ENCODE assay signal across 9 mouse cellular contexts in the genomic region with DNA sequence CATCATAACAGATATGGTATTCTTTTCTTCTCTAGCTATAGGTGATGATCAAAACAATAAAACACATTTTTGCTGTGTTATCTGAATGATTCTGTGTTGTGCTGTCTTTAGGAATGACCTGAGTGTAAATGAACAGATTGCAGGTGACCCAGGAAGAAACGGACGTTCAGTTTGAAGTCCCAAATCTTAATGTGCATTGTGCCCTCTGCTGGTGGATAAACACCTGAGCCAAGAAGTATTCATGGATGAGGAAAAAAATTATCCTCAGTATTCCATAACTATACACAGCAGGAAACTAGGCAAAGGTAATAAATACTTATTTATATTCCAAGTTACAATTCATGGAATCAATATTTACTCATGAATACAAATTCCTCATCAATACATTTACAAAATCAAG.
DNase-seq lines count a peak whose midpoint lies in the region; ATAC-seq and TF ChIP-seq lines count a peak whose summit lies in the region.
"Had no signal": no experiment of that assay in that cellular context is flagged by ENCODE, and none has a peak within 500 bp of the region (broad histone marks: within the 10 kb centered on the region; RNA-seq: fewer than 3 reads in every experiment).

No protein-coding gene starts in this region.

- no peaks in the 10 kb centered on the region for H3K9me3 ChIP-seq in liver, embryonic 11.5 days (ENCODE audit: control insufficient read depth, low read length)
- H3K9me3 ChIP-seq: G1E had no signal

- peak; percentile 25; the same call in 1 of the 2 replicates for TF ChIP-seq CTCF in liver, adult 2 months (IDR thresholded peaks at IDR 0.05; ENCODE audit: low read depth, low read length)
- TF ChIP-seq CTCF in Patski (IDR thresholded peaks at IDR 0.05): peak; percentile 76

- H3K79me2 ChIP-seq in liver, adult 2 months (ENCODE audit: control insufficient read depth, insufficient read depth, low read length): no peaks in the 10 kb centered on the region

- no peak for ATAC-seq in liver, embryonic 11.5 days (replicated peaks; ENCODE audit: low FRiP score)
- ATAC-seq in Patski: no peak

- H3K36me3 ChIP-seq in liver, adult 2 months (ENCODE audit: control insufficient read depth, insufficient read depth, low read length): no peaks in the 10 kb centered on the region
- H3K36me3 ChIP-seq in liver, embryonic 11.5 days (ENCODE audit: control insufficient read depth, insufficient read depth, low read length): no peaks in the 10 kb centered on the region
- H3K36me3 ChIP-seq: G1E had no signal

- in situ Hi-C loops in Patski (cut with MboI; ENCODE audit: low pct_unique_long_range_greater_than_20kb): loop anchor here (5.0 to 25.0 kb wide), 3 partner anchors 167 to 678 kb away; no protein-coding TSS in a partner anchor

- 6% methylated on average over 2 of the region's 2 CpGs for WGBS in liver, adult 2 months
- WGBS in liver, embryonic 11.5 days: 11% methylated on average over 2 of the region's 2 CpGs

- POLR2A ChIA-PET in Patski (lab: Charles Lee): no interaction called here

- CTCF ChIA-PET in Patski (lab: Charles Lee): interaction anchor here (1.1 to 2.2 kb wide), 6 partner anchors 27 to 679 kb away, joined by 3 to 14 read pairs (median 4); no protein-coding TSS in a partner anchor

- DNase-seq in cerebellum, postnatal 14 days: peak; percentile 53 to 59
- no peak for DNase-seq in cerebellum, adult 9-11 months
- peak; percentile 32 for DNase-seq in liver, adult 2 months (ENCODE audit: extremely low read depth, low read depth, low spot score)
- no peak for DNase-seq in liver, embryonic 11.5 days (ENCODE audit: low spot score)
- no peak for DNase-seq in Patski (ENCODE audit: low read depth, low spot score)
- peak; percentile 16 for DNase-seq in gastrocnemius, postnatal 10 days
- peak; percentile 39 for DNase-seq in lung, postnatal 14 days
- peak; percentile 10 to 12 for DNase-seq in thymus, postnatal 36 days

- no peak overlapping the region for H3K4me3 ChIP-seq in liver, adult 2 months (ENCODE audit: insufficient read depth, low read depth, low read length)
- no peak overlapping the region for H3K4me3 ChIP-seq in liver, embryonic 11.5 days (ENCODE audit: low read depth, low read length)

- H3K9ac ChIP-seq in liver, adult 2 months (ENCODE audit: low read depth, low read length): no peak overlapping the region
- H3K9ac ChIP-seq in liver, embryonic 11.5 days (ENCODE audit: low read depth, low read length): no peak overlapping the region

- no peak for TF ChIP-seq POLR2A in liver, adult 2 months (IDR thresholded peaks at IDR 0.05; ENCODE audit: extremely low read depth, insufficient read depth, low read length)

- no peak overlapping the region for H3K4me2 ChIP-seq in liver, embryonic 11.5 days

- no peaks in the 10 kb centered on the region for H3K4me1 ChIP-seq in liver, adult 2 months (ENCODE audit: control insufficient read depth, insufficient read depth, low read length)
- no peaks in the 10 kb centered on the region for H3K4me1 ChIP-seq in liver, embryonic 11.5 days (replicated peaks; ENCODE audit: control insufficient read depth, insufficient read depth, low read length)

- H3K27ac ChIP-seq in liver, adult 2 months (replicated peaks; ENCODE audit: insufficient read depth, low read depth, low read length): no peak overlapping the region
- H3K27ac ChIP-seq in liver, embryonic 11.5 days (ENCODE audit: low read depth, low read length): no peak overlapping the region

- no peaks in the 10 kb centered on the region for H3K27me3 ChIP-seq in liver, adult 2 months (ENCODE audit: control insufficient read depth, insufficient read depth, low read length)
- no peaks in the 10 kb centered on the region for H3K27me3 ChIP-seq in liver, embryonic 11.5 days (replicated peaks; ENCODE audit: control insufficient read depth, insufficient read depth, low read length)
- H3K27me3 ChIP-seq in Patski: no peaks in the 10 kb centered on the region

Comparison
In these comparisons a context has a peak if more than half of its experiments do, and no peak if none do; other contexts are left out.
1. DNase-seq: peak in cerebellum, postnatal 14 days (2 of 2), liver, adult 2 months (single experiment), gastrocnemius, postnatal 10 days (single experiment), lung, postnatal 14 days (single experiment) and thymus, postnatal 36 days (2 of 2); none in cerebellum, adult 9-11 months (single experiment), liver, embryonic 11.5 days (single experiment) and Patski (single experiment).